Mouse (Mus musculus) gastrocnemius, postnatal 36 days (tissue): ENCODE measurements around the gene Bhlhe40. TPM values are rescaled to one million over a fixed set of nuclear protein-coding genes. Genes with fewer than 3 reads are reported as not detected.

Source experiments
- DNase-seq, 2 experiments: peaks; one replicate each; pipeline ENCODE4 v3.0.0; 2022
- intact Hi-C: fragments of 180-260 bp; cut with DNase I; formaldehyde crosslinking; loops from one replicate; pipeline ENCODE4 v1.15.1; 2025
- total RNA-seq, 2 experiments: library from RNA; stranded (reverse); gene quantifications; 2 replicates each; pipeline ENCODE4 v1.2.3; 2021

Gene Bhlhe40
- total RNA-seq, 2 experiments from 2014 or later: 71.8 to 106 TPM

GRCm38 (mm10) chr6:108685758-108686355 lies 25.4 kb downstream of the Bhlhe40 start:
- no peak for DNase-seq
- intact Hi-C loops: no loop called here

- no peak for DNase-seq
- intact Hi-C loops: no loop called here
These were observed 26.5 kb downstream of the Bhlhe40 start for GRCm38 (mm10) chr6:108686930-108687329.

GRCm38 (mm10) chr6:108688344-108688743 lies 27.9 kb downstream of the Bhlhe40 start:
- DNase-seq: no peak
- intact Hi-C loops: no loop called here

GRCm38 (mm10) chr6:108692986-108693385 lies 32.6 kb downstream of the Bhlhe40 start:
- no peak for DNase-seq
- intact Hi-C loops: no loop called here

- intact Hi-C loops: no loop called here
- DNase-seq: no peak
These were observed 34.7 kb downstream of the Bhlhe40 start for GRCm38 (mm10) chr6:108694965-108695724.

GRCm38 (mm10) chr6:108695844-108696821 lies 35.7 kb downstream of the Bhlhe40 start:
- intact Hi-C loops: no loop called here
- no peak for DNase-seq

- intact Hi-C loops: no loop called here
- DNase-seq: no peak
These were observed 36.4 kb downstream of the Bhlhe40 start for GRCm38 (mm10) chr6:108696822-108697202.

GRCm38 (mm10) chr6:108697345-108697744 lies 36.9 kb downstream of the Bhlhe40 start:
- intact Hi-C loops: no loop called here

GRCm38 (mm10) chr6:108698343-108698870 lies 38.0 kb downstream of the Bhlhe40 start:
- intact Hi-C loops: no loop called here
- DNase-seq: no peak

More at GRCm38 (mm10) chr6:108697345-108697744, 36.9 kb downstream of the Bhlhe40 start:
- no peak for DNase-seq

- intact Hi-C loops: no loop called here
- DNase-seq: no peak
These were observed 39.2 kb downstream of the Bhlhe40 start for GRCm38 (mm10) chr6:108699679-108700078.

- no peak for DNase-seq
- intact Hi-C loops: no loop called here
These were observed 40.4 kb downstream of the Bhlhe40 start for GRCm38 (mm10) chr6:108700638-108701343.

GRCm38 (mm10) chr6:108702648-108703047 lies 42.2 kb downstream of the Bhlhe40 start:
- intact Hi-C loops: no loop called here
- DNase-seq: no peak

- no peak for DNase-seq
- intact Hi-C loops: no loop called here
These were observed 42.7 kb downstream of the Bhlhe40 start for GRCm38 (mm10) chr6:108703085-108703484.

- intact Hi-C loops: loop anchor here (5.0 kb wide), 1 partner anchor 32 kb away; no protein-coding TSS in a partner anchor
- no peak for DNase-seq
These were observed 44.1 kb downstream of the Bhlhe40 start for GRCm38 (mm10) chr6:108704316-108705080.

- intact Hi-C loops: loop anchor here (5.0 kb wide), 1 partner anchor 34 kb away; no protein-coding TSS in a partner anchor
- no peak for DNase-seq
These were observed 45.5 kb downstream of the Bhlhe40 start for GRCm38 (mm10) chr6:108705957-108706356.

GRCm38 (mm10) chr6:108706994-108707645 lies 46.7 kb downstream of the Bhlhe40 start:
- no peak for DNase-seq

GRCm38 (mm10) chr6:108709131-108709470 lies 48.7 kb downstream of the Bhlhe40 start:
- no peak for DNase-seq
- intact Hi-C loops: loop anchor here (5.0 kb wide), 1 partner anchor 37 kb away; no protein-coding TSS in a partner anchor

More at GRCm38 (mm10) chr6:108706994-108707645, 46.7 kb downstream of the Bhlhe40 start:
- intact Hi-C loops: loop anchor here (5.0 kb wide), 1 partner anchor 35 kb away; no protein-coding TSS in a partner anchor

- intact Hi-C loops: loop anchor here (1.0 to 5.0 kb wide), 2 partner anchors 37 to 291 kb away; no protein-coding TSS in a partner anchor
- peak; percentile 73 to 82 for DNase-seq
These were observed 49.2 kb downstream of the Bhlhe40 start for GRCm38 (mm10) chr6:108709471-108710231.
